Mouse (Mus musculus) kidney, adult 18-20 months (tissue): ENCODE measurements around the gene Rnf227.

Experiments
- DNase-seq: peaks from one replicate; pipeline ENCODE4 v3.0.0; 2021

Gene Rnf227

DNA sequence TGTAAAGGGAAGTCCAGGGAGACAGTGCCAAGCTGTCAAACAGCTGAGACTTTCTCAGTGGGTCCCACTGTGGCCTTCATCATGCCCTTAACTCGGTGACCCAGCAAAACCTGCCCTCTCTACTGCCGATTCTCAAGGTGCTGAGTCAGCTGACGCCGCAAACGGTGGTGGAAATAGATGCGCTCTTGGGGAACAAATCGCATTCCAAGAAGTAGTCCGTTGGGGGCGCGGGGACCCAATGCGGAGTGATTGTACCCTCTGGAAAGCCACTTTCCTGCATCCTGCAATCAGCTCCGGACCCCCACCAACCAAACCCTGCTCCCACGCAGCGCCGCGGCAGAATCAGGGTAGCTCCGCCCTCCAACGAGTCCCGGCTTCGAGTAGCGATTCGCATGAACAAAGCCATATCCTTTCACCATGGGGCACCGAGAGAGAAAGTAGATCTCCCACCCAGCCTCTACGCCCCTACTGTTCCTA, 8.3 kb upstream of the Rnf227 start:
- DNase-seq: peak; percentile 73

DNA sequence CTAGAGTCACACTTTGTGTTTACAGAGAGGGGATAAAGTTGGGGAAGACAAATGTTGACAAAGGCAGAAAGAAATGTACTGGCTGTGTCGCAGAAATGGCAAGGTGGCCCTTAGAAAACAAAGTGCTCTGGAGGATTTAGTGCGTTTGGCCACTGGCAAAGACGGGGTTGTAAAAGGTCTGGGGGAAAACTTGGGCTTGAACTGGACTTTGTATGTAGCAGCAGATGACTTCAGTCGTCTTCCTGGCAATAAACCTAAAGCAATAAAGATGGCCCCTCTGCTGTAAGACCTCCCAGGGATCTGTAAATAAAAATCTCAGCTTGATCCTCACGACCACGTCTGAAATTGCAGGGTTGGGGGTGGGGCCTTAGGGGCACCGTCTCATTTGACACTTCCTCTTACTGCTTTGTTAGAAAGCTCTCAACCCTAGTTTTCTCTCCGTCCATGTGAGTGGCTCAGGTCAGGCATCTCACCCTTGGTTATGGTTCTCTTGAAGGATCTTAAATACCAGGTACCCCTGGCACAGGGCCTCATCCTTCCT, 7.5 kb upstream of the Rnf227 start:
- no peak for DNase-seq

DNA sequence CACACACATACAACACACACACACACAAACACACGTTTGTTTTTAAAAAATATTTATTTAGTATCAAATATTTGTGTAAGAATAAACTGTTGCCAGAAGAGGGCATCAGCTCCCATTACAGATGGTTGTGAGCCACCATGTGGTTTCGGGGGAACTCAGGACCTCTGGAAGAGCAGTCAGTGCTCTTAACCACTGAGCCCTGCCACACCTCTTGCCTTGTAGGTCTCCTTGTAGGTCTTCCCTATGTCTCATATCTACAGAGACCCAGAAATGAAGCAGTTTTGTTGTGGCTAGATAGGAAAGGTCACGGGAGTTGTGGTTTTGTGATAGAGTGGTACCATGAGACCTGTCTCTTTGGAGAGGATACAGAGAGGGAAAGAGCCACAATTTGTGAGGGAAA, 6.3 kb upstream of the Rnf227 start:
- DNase-seq: no peak

- DNase-seq: no peak
These were observed 5.5 kb upstream of the Rnf227 start for GRCm38 (mm10) chr11:69334796-69335195.

GRCm38 (mm10) chr11:69346441-69346840, 6.2 kb downstream of the Rnf227 start:
- DNase-seq: no peak

- DNase-seq: no peak
These were observed 16.3 kb downstream of the Rnf227 start for GRCm38 (mm10) chr11:69356544-69356943.

DNA sequence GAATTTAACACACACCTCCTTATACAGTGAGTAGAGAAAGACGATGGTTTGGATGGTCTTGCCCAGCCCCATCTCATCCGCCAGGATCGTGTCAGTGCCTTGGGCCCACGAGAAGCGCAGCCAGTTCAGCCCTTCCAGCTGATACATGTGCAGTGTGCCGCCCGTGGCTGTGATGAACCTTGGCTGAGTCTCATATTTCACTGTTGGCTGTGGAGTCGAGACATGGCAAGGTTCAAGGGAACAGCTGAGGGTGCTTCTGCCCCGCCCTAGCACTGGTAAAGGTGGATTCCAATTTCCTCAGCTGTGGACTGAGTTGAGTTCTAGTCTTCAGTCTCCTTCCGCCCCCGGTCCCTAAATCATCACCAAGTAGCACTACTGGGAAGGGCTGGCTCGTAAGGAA, 17.4 kb downstream of the Rnf227 start:
- DNase-seq: no peak

- no peak for DNase-seq
These were observed 21.8 kb downstream of the Rnf227 start for GRCm38 (mm10) chr11:69362021-69362420.

DNA sequence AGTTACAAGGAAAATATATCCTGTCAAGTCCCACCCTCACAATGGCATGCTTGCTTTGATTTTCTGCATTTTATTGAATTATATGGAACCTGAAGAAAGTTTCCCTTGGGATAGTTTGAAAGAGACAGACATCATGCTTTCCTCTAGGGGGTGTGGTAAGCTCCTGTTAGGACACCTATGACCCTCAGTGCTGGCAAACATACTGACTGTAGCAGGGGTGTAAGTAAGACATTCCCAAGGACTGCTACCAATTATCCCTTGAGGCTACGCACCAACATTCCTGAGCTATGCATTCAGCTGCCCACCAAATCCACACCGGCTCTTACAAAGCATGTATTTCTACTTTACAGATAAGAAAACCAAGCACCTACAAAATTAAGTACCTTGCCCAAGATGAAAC, 22.2 kb downstream of the Rnf227 start:
- no peak for DNase-seq

GRCm38 (mm10) chr11:69364376-69364775, 24.1 kb downstream of the Rnf227 start:
- peak; percentile 55 for DNase-seq

DNA sequence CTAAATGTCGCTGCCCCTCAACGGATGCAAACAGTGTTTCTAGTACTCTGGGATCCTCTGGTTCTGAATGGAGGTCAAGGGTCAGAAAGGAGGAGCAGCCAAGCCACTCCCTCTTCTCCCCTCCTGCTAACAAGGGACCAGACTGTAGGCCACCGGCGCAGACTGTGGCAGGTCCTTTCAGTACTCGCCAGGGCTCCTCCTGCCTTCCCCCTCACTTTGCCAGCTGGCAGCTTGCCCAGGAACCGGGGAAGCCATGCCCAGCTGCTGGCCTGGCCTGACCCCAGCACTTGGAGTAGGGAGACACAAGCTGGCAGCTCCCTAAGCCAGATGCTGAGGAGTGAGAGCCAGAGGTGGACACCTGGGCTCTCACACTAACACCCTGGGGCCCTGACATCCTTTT, 24.6 kb downstream of the Rnf227 start:
- DNase-seq: peak; percentile 97

DNA sequence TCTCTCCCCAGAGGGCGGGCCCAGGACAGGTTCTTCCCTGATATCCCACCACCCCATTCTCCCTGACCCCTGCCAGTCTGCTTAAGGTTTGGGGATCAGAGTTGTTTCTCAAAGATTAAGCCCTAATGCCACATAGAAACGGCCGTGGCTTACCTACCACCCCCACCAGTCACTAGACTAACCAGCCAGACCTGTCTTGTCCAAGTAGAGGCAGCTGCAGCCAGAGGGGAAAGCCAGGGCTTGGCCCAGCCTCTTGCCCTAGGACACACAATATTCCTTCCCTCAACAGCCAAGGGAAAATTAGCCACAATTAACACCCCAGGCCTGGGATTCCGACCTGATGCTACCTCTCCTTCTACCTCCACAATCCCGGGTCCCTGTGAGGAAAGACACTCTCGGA, 25.5 kb downstream of the Rnf227 start:
- DNase-seq: no peak

GRCm38 (mm10) chr11:69366157-69366854, 26.0 kb downstream of the Rnf227 start:
- DNase-seq: peak; percentile 96

GRCm38 (mm10) chr11:69366855-69367615, 26.8 kb downstream of the Rnf227 start:
- peak; percentile 51 for DNase-seq

DNA sequence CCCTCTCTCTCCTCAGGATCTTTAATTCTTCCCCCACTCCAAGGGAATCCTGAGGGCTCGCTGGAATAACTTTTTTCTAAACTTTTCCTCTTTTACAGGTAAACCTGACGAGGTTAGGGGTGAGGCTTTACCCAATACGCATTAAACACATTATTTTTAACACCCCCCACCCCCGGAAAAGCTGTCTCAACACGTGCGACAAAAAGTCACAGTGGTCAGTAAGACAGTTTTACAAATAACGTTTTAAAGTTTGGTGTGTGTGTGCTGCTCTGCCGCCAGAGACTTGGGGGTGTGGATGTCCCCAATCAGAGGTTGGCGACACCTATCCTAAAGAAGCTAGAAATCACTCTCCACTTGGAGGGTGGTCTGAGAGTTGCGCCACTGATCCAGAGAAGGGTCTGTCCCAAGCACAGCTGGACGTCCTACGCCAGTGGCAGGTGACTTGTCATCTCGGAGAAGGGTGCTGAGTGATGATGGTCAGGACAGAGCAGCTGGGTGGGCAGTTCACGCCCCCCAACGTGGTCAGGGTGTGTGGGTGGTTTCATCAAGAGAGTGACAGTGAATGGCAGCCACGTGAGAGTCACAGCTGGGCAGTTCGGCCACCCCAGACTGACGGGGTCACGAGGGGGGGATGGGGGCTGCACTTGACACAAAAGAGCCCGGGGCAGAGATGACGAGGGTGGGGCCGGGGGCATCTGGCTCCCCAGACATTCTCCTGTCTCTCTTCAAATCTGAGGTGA, 27.5 kb downstream of the Rnf227 start:
- peak; percentile 54 for DNase-seq

- peak; percentile 62 for DNase-seq
These were observed 28.3 kb downstream of the Rnf227 start for GRCm38 (mm10) chr11:69368356-69369214.

GRCm38 (mm10) chr11:69369215-69369989, 29.1 kb downstream of the Rnf227 start, which contains the start of gene Chd3:
Gene Chd3 (minus strand): TSS chr11:69369406.
- no peak for DNase-seq

- DNase-seq: no peak
These were observed 29.9 kb downstream of the Rnf227 start for GRCm38 (mm10) chr11:69369990-69370816.

DNA sequence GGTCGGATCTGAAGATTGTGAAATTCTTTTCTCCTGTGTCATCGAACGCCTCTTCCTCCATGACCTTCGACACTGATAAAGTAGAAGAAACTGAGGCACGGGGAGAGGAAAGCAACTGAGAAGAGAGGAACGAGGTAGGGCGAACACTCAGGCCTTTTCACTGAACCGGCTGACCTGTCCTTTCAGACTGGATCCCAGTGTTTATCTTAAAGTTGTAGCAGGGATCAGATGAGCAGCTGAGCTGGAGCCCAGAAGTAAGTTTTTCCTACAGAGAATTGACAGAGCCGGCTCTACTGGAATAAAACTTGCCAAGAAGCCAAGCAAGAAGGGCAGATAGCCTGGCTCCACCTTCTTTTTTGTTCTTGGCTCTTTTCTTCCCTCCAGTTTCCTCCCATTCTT, 30.6 kb downstream of the Rnf227 start:
- no peak for DNase-seq

- no peak for DNase-seq
These were observed 31.3 kb downstream of the Rnf227 start for GRCm38 (mm10) chr11:69371601-69372000.
